Mouse (Mus musculus) thymus, adult 2 months (tissue): ENCODE data around the gene P4ha2. TPM values are rescaled to one million over a fixed set of nuclear protein-coding genes. Genes with fewer than 3 reads are reported as not detected.

Source experiments
- DNase-seq: peaks from one replicate; pipeline ENCODE4 v3.0.0; 2021
- H3K27ac ChIP-seq: fragments of 200-500 bp; 2 replicates; pipeline ENCODE4 v1.5.1; 2012; ENCODE audit warnings: low read length, control low read depth; ENCODE audit not compliant: control insufficient read depth, insufficient read depth
- H3K27me3 ChIP-seq: fragments of 200-500 bp; 2 replicates; pipeline ENCODE4 v1.6.1; 2012; ENCODE audit warnings: mild to moderate bottlenecking, low read length, moderate library complexity, mixed read lengths; ENCODE audit not compliant: control insufficient read depth, insufficient read depth
- H3K36me3 ChIP-seq: fragments of 200-500 bp; 2 replicates; pipeline ENCODE4 v1.6.1; 2012; ENCODE audit warnings: mild to moderate bottlenecking, low read length, moderate library complexity; ENCODE audit not compliant: control insufficient read depth, insufficient read depth
- H3K4me1 ChIP-seq: fragments of 200-500 bp; replicated peaks from 2 replicates; pipeline ENCODE4 v1.6.1; 2012; ENCODE audit warnings: low read length; ENCODE audit not compliant: control insufficient read depth, insufficient read depth
- H3K4me3 ChIP-seq: fragments of 200-500 bp; 2 replicates; pipeline ENCODE4 v1.5.1; 2012; ENCODE audit warnings: mild to moderate bottlenecking, low read length, control low read depth, moderate library complexity; ENCODE audit not compliant: control insufficient read depth, insufficient read depth
- CTCF ChIP-seq: fragments of 200-500 bp; IDR thresholded peaks from 2 replicates; pipeline ENCODE4 v1.5.1; 2012; ENCODE audit warnings: mild to moderate bottlenecking, control low read depth, low read length, moderate library complexity, borderline replicate concordance; ENCODE audit not compliant: control insufficient read depth, poor library complexity, insufficient read depth; ENCODE audit errors: extremely low read depth
- POLR2A ChIP-seq: fragments of 200-500 bp; IDR thresholded peaks from 2 replicates; pipeline ENCODE4 v1.6.1; 2012; ENCODE audit warnings: mild to moderate bottlenecking, low read length, control low read depth, moderate library complexity; ENCODE audit not compliant: control insufficient read depth, poor library complexity, insufficient read depth; ENCODE audit errors: extremely low read depth
- WGBS: fragments of 180-500 bp; shearing (Covaris S2); methylation state at CpG from one replicate; pipeline ENCODE4 v1.1.7; 2018; 5-methylcytosine and 5-hydroxymethylcytosine counted together
- polyA plus RNA-seq: library from polyadenylated mRNA; depleted of rRNA; stranded (reverse); fragments of >200 nt; gene quantifications from 2 replicates; pipeline ENCODE4 v1.2.3, GENCODE M21; 2012

The P4ha2 gene
- polyA plus RNA-seq, 1 experiment: 4.6 TPM

DNA sequence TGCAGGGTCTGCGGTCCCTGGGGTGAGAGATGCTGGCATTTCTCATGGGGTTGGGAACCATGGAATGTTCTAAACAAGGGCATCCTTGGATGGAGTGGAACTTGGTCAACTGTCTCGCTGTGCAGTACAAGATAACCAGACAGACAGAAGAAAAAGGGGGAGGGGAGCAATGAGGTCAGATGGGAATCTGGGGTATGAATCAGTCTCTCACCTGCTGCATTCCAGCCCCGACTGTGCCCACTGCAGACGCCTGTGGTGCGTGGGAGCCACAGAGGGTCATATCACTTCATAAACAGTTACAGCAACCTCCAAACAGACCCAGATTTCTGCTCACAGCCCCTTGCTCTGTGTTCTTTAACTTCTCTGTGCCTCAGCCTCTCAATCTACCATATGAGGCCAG is 33.5 kb upstream of the P4ha2 start:
- no peak for DNase-seq
- 86% methylated on average over 5 of the region's 5 CpGs for WGBS
- TF ChIP-seq CTCF (no peak), POLR2A (no peak)
- Histone ChIP-seq H3K4me1 (peaks cover 72% of the 10 kb centered on the region), H3K36me3 (no peaks in the 10 kb centered on the region), H3K4me3 (no peak overlapping the region), H3K27ac (no peak overlapping the region), H3K27me3 (peaks cover 11% of the 10 kb centered on the region; the same call in 1 of the 2 replicates)

DNA sequence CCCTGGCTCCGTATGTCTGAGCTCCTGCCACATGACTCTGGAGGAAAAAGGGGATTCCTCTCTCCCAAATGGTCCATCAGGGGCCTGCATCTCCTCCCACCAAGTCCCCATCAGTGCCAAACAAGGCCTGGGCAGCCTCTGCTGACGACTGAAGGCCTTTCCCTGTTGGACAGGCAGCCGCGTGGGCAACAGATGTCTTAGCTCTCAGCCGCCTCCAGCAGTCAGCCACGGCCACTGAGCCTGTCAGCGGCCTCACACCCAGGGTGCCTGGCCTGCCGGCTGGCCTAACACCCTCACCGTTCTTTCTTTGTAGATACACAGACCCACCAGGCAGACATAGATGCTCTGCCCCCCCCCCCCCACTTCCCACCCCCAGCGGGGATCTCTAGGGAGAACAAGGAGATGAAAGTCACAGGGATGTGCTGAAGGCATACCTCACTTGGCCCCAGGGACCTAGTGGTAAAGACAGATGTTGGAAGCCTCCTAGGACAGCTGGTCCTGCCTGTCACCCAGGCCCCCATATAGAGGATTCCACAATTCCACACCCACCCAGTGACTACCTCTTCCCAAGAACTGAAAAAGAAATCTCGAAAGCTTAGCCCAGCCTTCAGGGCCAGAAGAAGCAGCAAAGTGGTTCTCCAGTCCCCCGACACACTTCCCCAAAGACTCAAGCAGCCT is 32.4 kb upstream of the P4ha2 start:
- Histone ChIP-seq H3K4me1 (peaks cover 62% of the 10 kb centered on the region), H3K27me3 (peaks cover 11% of the 10 kb centered on the region; the same call in 1 of the 2 replicates), H3K36me3 (no peaks in the 10 kb centered on the region), H3K4me3 (no peak overlapping the region), H3K27ac (no peak overlapping the region; the same call in 1 of the 2 replicates)
- TF ChIP-seq POLR2A: no peak
- TF ChIP-seq CTCF: no peak
- DNase-seq: no peak
- 86% methylated on average over 12 of the region's 12 CpGs for WGBS

DNA sequence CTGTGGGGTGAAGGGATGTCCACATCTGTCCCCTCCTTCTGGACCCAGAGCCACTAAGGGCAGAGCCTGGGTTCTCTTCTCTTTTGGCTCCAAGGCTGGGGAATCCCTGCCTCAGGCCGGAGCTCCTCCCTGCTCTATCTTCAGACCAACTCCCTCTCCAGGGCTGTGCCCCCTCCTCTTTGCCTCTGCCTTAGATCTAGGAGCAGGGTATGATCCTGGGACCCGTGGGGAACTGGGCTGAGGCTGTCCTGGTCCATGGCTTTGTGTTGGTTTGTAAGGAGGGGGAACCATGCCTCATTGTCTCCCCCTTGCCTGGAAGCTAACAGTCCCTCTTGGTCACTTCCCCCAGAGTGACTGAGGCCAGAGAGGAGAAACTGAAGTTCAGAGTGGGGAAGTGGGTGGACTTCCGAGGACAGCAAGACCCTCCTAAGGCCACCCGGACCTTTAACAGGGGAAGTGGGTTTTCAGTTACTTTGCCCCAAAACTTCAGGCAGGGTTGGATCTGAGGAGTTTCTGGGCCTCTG is 31.8 kb upstream of the P4ha2 start:
- Histone ChIP-seq H3K36me3 (no peaks in the 10 kb centered on the region), H3K27me3 (peaks cover 11% of the 10 kb centered on the region; the same call in 1 of the 2 replicates), H3K4me1 (peaks cover 62% of the 10 kb centered on the region), H3K27ac (no peak overlapping the region), H3K4me3 (peak overlapping the region; percentile 50)
- WGBS: 49% methylated on average over 4 of the region's 4 CpGs
- DNase-seq: no peak
- TF ChIP-seq CTCF (no peak), POLR2A (no peak)

DNA sequence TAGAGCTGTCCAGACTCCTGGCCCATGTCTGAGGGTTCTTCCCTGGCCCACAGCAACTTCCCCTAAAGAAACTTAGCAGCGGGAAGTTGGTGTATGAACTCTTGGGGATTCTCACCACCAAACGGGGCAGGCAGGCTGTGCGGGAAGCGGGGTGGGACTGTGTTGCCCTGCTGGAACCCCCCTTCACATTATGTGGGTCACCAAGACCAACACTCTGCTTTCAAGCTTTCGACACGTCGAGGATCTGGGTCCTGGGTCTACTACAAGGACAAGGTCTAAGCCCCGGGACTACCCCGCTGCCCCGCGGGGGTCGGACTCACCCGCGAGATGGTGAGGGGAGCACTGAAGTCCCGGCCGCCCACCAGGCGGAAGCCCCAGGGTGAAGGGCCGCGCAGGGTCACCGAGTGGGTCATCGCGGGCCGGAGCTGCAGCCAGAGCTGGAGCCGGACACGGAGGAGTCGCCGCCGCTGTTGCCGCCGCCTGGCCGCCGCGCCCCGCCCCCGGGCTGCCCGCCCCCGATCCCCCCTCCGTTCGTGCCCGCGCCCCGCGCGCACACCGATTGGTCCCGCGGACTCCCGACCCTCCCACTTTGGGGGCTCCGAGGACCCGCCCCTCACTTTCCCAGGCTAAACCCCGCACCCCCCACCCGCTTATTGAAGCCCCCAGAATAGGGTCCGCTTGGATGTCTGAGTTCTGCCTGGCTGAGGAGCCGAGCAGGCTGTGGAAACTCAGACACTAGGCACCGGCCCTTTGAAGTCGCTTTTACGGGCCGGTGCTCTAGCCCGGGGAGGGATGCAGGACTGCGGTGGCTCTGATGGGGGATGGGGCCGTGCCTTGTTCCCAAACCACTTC is 31.1 kb upstream of the P4ha2 start, which contains the start of gene Pdlim4:
Pdlim4 (minus strand) TSS at position 495 of the 852 bp plus-strand sequence.
- DNase-seq: no peak
- Histone ChIP-seq H3K27me3 (peaks cover 11% of the 10 kb centered on the region; the same call in 1 of the 2 replicates), H3K36me3 (no peaks in the 10 kb centered on the region), H3K4me1 (peaks cover 60% of the 10 kb centered on the region), H3K4me3 (peak within 1 kb of the TSS; percentile 50), H3K27ac (no peak within 1 kb of the TSS)
- WGBS: 3% methylated on average over 61 of the region's 61 CpGs
- TF ChIP-seq CTCF: no peak
- no peak for TF ChIP-seq POLR2A

DNA sequence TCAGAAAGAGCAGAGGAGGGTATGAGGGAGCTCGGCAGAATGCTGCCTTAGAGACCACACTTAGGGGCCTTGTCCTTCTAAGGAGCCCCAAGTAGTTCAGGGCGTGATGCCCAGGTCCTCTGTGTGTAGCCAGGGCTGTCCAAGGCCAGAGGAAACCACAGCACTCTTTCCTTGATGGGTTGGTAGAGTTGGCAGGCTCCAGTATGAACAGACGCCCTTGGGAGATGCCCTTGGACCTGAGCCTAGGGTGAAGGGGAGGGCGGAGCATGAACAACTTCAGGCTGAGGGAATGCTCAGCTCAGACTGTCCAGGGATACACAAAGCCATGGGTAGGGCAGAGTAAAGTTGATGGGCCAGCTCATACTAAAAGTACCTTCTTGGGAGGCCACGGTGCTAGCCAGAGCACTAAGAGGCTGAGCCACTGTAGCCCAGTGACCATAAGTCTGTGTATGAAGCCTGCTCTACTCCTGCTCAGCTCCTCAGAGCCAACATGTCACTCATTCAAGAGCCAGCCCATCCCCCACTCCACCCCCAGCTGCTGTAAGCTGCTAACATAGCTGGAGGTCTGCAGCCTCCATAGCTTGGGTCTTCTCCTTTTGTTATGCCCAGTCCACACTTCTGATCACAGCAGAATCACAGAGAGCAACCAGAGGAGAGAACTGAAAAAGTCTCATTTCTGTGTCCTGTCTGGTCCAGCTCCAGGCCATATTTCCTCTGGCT is 28.0 kb upstream of the P4ha2 start:
- TF ChIP-seq POLR2A: no peak
- no peak for TF ChIP-seq CTCF
- Histone ChIP-seq H3K4me1 (peaks cover 41% of the 10 kb centered on the region), H3K4me3 (no peak overlapping the region), H3K27ac (no peak overlapping the region), H3K27me3 (peaks cover 11% of the 10 kb centered on the region; the same call in 1 of the 2 replicates), H3K36me3 (no peaks in the 10 kb centered on the region)
- 92% methylated on average over 5 of the region's 5 CpGs for WGBS
- no peak for DNase-seq

DNA sequence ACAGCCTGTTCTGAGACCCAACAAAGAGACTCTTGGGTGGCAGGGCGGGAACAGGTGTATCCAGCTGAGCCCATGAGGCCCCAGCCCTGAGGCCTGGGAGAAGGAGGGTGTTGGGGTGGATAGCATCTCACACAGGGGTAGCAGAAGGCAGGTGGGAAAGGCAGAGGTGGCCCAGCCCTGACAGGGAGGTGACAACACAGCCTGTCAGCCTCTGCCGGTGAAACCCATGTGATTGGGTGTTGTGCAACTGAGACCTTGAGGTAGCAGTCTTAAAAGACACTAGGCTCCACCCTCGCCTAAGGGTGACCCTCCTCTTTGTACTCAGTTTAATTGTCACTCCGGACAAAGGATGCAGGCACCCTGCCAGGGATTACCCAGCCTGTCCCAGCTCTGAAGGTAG is 26.6 kb upstream of the P4ha2 start:
- Histone ChIP-seq H3K27me3 (peaks cover 9% of the 10 kb centered on the region; the same call in 1 of the 2 replicates), H3K27ac (no peak overlapping the region), H3K4me3 (no peak overlapping the region), H3K36me3 (no peaks in the 10 kb centered on the region), H3K4me1 (peaks cover 32% of the 10 kb centered on the region)
- 73% methylated on average over 4 of the region's 4 CpGs for WGBS
- no peak for DNase-seq
- TF ChIP-seq CTCF (no peak), POLR2A (no peak)

DNA sequence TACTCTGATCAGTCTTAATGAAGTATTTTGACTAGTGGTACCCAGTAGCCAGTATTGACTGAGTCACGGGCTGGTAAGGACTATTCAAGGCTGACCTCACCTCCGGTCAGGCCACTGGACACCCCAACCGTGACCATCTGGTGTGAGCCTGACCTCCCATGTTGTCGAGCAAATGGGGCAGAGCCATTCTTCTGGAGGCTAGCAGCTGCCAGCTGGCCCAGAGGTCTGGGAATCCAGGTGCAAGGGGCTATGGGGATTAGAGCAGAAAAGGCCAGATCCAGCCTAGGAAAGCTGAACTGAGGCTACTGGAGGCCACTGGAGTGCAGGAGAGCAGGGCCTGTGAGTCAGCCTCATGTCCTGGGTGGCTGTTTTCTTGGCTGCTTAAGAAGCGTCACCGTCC is 24.5 kb upstream of the P4ha2 start:
- WGBS: 95% methylated on average over 6 of the region's 6 CpGs
- Histone ChIP-seq H3K36me3 (no peaks in the 10 kb centered on the region), H3K27me3 (no peaks in the 10 kb centered on the region), H3K27ac (no peak overlapping the region), H3K4me1 (peaks cover 28% of the 10 kb centered on the region), H3K4me3 (no peak overlapping the region)
- no peak for DNase-seq
- TF ChIP-seq CTCF: no peak
- no peak for TF ChIP-seq POLR2A
